Mouse (Mus musculus): ENCODE measurements around the gene Ankrd11.

Gene Ankrd11

DNA sequence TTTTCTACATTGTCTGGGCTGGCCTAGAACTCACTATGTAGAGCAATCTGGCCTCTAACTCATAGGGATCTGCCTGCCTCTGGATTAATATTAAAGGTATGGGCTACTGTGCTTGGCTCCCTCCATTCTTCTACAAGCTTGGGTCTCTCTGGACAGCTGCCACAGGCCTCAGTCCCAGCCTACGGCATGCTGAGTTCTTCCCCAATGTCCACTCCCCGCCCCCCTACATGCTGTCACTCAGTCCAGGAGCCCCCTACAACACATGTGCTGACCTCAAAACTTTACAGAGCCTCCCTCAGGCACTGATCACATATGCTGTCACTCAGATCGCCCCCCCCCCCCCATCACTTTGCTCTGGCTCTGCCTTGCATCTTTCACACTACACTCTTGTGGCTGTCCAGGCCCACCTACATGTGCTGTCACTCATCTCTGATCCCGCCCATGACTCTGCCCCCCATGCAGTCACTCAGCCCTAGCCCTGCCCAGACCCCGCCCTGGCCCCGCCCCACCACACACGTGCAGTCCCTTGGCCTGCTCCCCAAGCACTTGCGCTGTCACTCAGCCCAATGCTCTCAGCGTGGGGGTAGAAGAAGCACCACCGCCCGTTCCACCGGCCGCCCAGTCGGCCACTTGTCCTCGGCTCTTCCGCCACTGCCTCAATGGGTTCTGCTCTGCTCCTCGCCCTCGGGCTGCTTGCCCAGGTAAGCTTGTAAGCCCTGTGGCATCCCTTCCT lies 194.1 kb downstream of the Ankrd11 start, which contains the start of gene Cdh15:
TSS of gene Cdh15 (plus strand) at position 138 of the 733 bp plus-strand sequence.
- DNase-seq (ENCODE audit: low spot score): no peak

GRCm38 (mm10) chr8:122845662-122846061 lies 196.4 kb downstream of the Ankrd11 start:
- DNase-seq (ENCODE audit: low spot score): no peak

DNA sequence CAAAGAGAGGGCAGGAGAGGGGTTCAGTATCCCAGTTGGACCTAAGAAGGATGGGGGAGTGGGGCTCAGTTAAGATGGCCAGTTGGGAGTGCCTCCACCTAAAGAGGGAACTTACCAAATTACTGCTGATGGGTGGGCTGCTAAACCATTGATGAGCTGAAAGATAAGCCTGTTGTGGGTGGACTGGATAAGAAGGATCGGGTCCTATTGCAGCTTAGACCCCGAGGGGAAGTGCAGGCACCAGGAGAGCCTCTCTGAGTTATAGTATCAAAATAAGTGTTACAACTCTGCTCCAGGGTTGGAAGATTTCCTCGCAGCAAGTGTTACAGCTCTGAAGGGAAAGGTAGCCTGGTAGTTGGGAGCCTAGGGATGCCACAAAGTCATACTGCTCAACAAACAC lies 197.9 kb downstream of the Ankrd11 start:
- no peak for DNase-seq (ENCODE audit: low spot score)

DNA sequence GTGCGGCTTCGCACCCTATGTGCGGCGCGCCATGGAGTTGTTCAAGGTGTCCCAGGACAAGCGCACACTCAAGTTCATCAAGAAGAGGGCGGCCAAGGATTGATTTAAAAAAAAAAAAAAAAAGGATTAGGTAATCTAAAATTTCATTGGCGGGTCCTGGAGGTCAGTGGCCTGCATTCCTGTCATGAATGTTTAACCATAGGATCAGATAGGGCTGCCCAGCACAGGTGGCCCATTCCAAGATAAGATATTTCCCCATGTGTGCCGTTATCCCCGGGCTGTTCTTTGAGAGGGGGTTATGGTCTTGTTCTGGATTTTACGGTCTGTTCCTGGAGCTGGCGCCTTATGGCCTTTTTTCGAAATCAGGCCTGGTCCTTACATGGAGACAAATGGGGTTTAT lies 205.4 kb downstream of the Ankrd11 start:
- DNase-seq (ENCODE audit: low spot score): no peak

DNA sequence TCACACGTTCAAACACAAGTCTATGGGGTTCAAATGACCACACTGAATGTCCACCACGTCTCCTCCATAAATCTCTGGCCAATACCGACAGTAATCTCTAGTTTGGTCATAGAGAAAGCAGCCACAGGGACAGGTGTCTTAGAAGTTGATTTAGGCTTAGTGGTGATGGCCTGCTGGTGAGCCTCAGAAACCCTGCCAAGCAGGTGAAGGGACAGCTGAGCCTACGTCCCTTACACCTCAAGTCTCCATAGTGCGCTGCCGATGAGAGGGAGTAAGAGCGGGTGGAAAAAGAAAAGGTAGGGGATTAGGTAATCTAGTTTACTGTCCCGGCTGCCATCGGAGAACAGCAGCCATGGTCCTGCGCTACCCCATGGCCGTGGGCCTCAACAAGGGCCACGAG lies 205.9 kb downstream of the Ankrd11 start:
- no peak for DNase-seq (ENCODE audit: low spot score)

- DNase-seq (ENCODE audit: low spot score): peak; percentile 75
Observed at GRCm38 (mm10) chr8:122834971-122835370, 207.1 kb downstream of the Ankrd11 start.

DNA sequence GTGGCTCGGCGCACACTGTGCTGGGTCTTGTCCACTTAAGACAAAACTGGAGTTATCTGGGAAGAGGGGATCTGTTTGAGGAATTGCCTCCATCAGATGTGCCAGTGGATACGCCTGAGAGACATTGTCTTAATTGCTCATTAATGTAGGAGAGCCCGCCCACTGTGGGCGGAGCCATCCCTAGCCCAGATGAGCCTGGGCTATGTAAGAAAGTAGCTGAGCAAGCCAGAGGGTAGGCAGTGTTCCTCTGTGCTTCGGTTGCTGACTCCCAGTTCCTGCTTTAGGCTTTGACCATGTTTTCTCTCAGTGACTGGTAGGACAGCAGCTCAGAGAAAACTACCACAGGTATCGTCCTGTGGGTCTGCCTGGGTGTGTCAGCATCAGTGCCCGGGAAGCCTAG lies 207.7 kb downstream of the Ankrd11 start:
- no peak for DNase-seq (ENCODE audit: low spot score)

Measured in urinary bladder, postnatal 25 days (tissue).